Comparison of ENCODE assay signal across 7 mouse cellular contexts in the genomic region with DNA sequence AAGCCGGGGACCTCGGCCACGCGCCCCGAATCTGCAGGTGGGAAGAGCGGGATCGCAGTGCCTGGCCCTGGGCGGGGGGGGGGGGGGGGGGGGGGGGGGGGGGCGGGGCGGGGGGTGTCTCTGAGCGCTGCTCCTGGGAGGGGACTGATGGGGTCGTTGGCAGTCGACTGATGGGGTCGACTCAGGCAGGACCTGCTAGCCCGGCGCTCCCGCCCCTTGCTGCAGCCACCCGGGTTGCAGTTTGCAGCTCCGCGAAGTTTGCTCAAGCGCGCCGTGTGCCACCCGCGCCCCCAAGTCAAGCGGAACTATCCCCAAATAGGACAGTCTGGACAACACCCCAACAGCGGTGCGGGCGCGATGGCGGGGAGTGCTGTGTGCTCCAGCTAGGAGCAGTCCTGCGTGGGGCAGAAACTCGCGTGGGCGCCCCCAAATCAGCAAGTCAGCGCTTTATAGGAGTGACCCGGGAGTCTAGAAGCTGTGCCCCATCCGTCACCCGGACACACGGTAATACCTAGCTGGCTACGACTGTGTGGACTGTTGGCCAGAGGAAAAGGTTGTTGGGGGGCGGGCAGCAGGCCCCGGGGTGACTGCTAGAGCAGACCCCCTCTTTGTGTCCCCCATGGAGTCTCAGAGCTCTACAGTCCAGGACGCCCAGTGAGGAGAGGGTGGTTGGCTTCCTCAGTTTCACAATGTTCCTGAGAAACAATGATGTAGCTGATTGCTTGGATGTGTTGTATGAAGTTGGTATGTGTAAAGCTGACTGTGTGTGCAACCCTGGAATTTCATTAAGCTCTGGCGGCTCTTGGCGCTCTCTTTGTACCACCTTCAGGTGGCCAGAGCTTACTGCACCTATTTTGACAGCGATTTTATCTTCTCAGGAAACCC. TPM values are rescaled to one million over a fixed set of nuclear protein-coding genes. Genes with fewer than 3 reads are reported as not detected.
DNase-seq lines count a peak whose midpoint lies in the region; ATAC-seq and TF ChIP-seq lines count a peak whose summit lies in the region.

No protein-coding gene starts in this region.

- H3K9ac ChIP-seq in forebrain, postnatal 0 days = peak overlapping the region; percentile 52

- under 1% methylated on average over 38 of the region's 47 CpGs for whole genome bisulfite sequencing in forebrain, postnatal 0 days
- under 1% methylated on average over 40 of the region's 47 CpGs for WGBS in hindbrain, embryonic 10.5 days

- no peaks in the 10 kb centered on the region for H3K4me1 ChIP-seq in forebrain, postnatal 0 days (ENCODE audit: insufficient read depth)
- H3K4me1 ChIP-seq in hindbrain, embryonic 10.5 days (replicated peaks) = peaks cover 19% of the 10 kb centered on the region

- H3K27me3 ChIP-seq in Patski = peaks cover 13% of the 10 kb centered on the region
- H3K27me3 ChIP-seq in forebrain, postnatal 0 days (ENCODE audit: insufficient read depth, low read length) = no peaks in the 10 kb centered on the region; the same call in 1 of the 2 replicates
- peaks cover 3% of the 10 kb centered on the region; the same call in 1 of the 2 replicates for H3K27me3 ChIP-seq in hindbrain, embryonic 10.5 days (ENCODE audit: insufficient read depth, poor library complexity, severe bottlenecking)

- CTCF ChIA-PET in Patski (lab: Charles Lee) = no interaction called here

- peak overlapping the region; percentile 66 for H3K27ac ChIP-seq in forebrain, postnatal 0 days (ENCODE audit: low read depth, low read length)
- peak overlapping the region; percentile 91 for H3K27ac ChIP-seq in hindbrain, embryonic 10.5 days

- POLR2A ChIA-PET in Patski (lab: Charles Lee) = no interaction called here

- no peak for DNase-seq in Patski (ENCODE audit: low read depth, low spot score)
- peak; percentile 1 for DNase-seq in c-Kit-positive CD71-positive TER-119-positive erythroid progenitor cells, embryonic 14.5 days (ENCODE audit: low spot score)
- DNase-seq in forebrain, postnatal 0 days = peak; percentile 78
- DNase-seq in hindbrain, embryonic 10.5 days (ENCODE audit: low spot score) = peak; percentile 83
- peak; percentile 17 to 18 for DNase-seq in layer of hippocampus, postnatal 25 days (ENCODE audit: extremely low spot score in 1 of 2, low spot score in 1 of 2)
- DNase-seq in lung, postnatal 25 days (ENCODE audit: low spot score) = peak; percentile 69
- DNase-seq in retina, postnatal 7 days (ENCODE audit: low read depth, low spot score) = peak; percentile 34

- peak; percentile 54 for TF ChIP-seq CTCF in Patski (IDR thresholded peaks at IDR 0.05)
- peak; percentile 73 for TF ChIP-seq CTCF in forebrain, postnatal 0 days (IDR thresholded peaks at IDR 0.05; ENCODE audit: low read depth)

- peak overlapping the region; percentile 97 for H3K4me2 ChIP-seq in forebrain, postnatal 0 days (ENCODE audit: low read depth)

- no peaks in the 10 kb centered on the region for H3K9me3 ChIP-seq in forebrain, postnatal 0 days (ENCODE audit: low read length)
- no peaks in the 10 kb centered on the region for H3K9me3 ChIP-seq in hindbrain, embryonic 10.5 days

- peak; percentile 63 for ATAC-seq in Patski
- ATAC-seq in forebrain, postnatal 0 days = peak; percentile 73

- in situ Hi-C loops in Patski (cut with MboI; ENCODE audit: low pct_unique_long_range_greater_than_20kb) = no loop called here

- H3K36me3 ChIP-seq in forebrain, postnatal 0 days (ENCODE audit: insufficient read depth) = no peaks in the 10 kb centered on the region
- H3K36me3 ChIP-seq in hindbrain, embryonic 10.5 days = no peaks in the 10 kb centered on the region

- peak overlapping the region; percentile 55 for H3K4me3 ChIP-seq in forebrain, postnatal 0 days (ENCODE audit: low read depth, low read length)
- H3K4me3 ChIP-seq in hindbrain, embryonic 10.5 days = peak overlapping the region; percentile 79

RNA-seq across cellular contexts. Expression of gene Plekhg1, which starts 0.6 kb away (rescaled TPM):
- 0.05 TPM for polyA plus RNA-seq in Patski (2021)
- 6.3 and 10.7 TPM in 2 replicates for total RNA-seq in forebrain, postnatal 0 days (2014; rRNA removed)
- polyA plus RNA-seq in forebrain, postnatal 0 days (2015; fragmentation: Nextera tagmentation; extraction: Ambion mirVana) = 2.0 and 4.3 TPM in 2 replicates
- polyA plus RNA-seq in hindbrain, embryonic 10.5 days (2016; fragmentation: Nextera tagmentation; extraction: Ambion mirVana) = 10.9 and 12.5 TPM in 2 replicates
- 10 to 100 TPM; 19.1 to 20.1 TPM for total RNA-seq in layer of hippocampus, postnatal 25 days (2021)
